Mouse (Mus musculus) bone marrow macrophage, adult 2 months (primary cell): Measurements from ENCODE around the gene Mfsd14b.

Experiments
- CTCF ChIP-seq: IDR thresholded peaks from 2 replicates; pipeline ENCODE4 v1.5.1; 2012; ENCODE audit warnings: low read depth, mild to moderate bottlenecking, low read length, moderate library complexity
- POLR2A ChIP-seq: IDR thresholded peaks from 2 replicates; pipeline ENCODE4 v1.6.1; 2012; ENCODE audit warnings: mild to moderate bottlenecking, low read depth, low read length, borderline replicate concordance

- TF ChIP-seq POLR2A (no peak), CTCF (no peak)
Observed at GRCm38 (mm10) chr13:65113239-65113638, 464 bp upstream of the Mfsd14b start.
